ENCODE assay signal across 11 mouse cellular contexts in the genomic region with DNA sequence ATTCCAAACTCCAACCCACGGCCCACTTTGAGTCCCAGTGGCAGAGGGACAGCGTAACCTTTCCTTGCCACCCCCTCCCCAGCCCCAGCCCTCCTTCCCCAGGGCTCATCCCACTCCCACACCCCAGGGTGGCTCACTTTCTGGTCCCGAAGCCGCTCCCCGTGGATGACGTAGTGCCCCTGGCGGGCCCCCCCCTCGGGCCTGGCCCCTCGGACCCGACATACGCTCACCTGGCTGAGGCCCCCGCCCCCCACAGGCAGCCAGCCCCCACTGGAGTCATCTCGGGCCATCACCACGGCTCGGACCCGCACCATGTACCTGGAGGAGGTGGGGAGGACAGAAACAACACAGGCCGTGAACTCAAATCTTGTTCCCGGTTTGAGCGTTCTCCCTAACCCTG. TPM values are rescaled to one million over a fixed set of nuclear protein-coding genes. Genes with fewer than 3 reads are reported as not detected.
DNase-seq lines count a peak whose midpoint lies in the region; ATAC-seq and TF ChIP-seq lines count a peak whose summit lies in the region.
"Had no signal": no experiment of that assay in that cellular context is flagged by ENCODE, and none has a peak within 500 bp of the region (broad histone marks: within the 10 kb centered on the region; RNA-seq: fewer than 3 reads in every experiment).

No protein-coding gene starts in this region.

- WGBS in kidney, embryonic 14.5 days, result 19% methylated on average over 19 of the region's 19 CpGs
- WGBS in embryonic facial prominence, embryonic 13.5 days, result 17% methylated on average over 19 of the region's 19 CpGs
- WGBS in hindbrain, embryonic 13.5 days, result 13% methylated on average over 18 of the region's 19 CpGs
- 15% methylated on average over 19 of the region's 19 CpGs for WGBS in midbrain, postnatal 0 days

- H3K9ac ChIP-seq in kidney, embryonic 14.5 days (ENCODE audit: low read depth, low read length), result no peak overlapping the region
- H3K9ac ChIP-seq in embryonic facial prominence, embryonic 13.5 days, result peak overlapping the region; percentile 76
- H3K9ac ChIP-seq in hindbrain, embryonic 13.5 days, result peak overlapping the region; percentile 80
- H3K9ac ChIP-seq in midbrain, postnatal 0 days (replicated peaks; ENCODE audit: low read length, poor library complexity, severe bottlenecking), result peak overlapping the region; percentile 86; the same call in 1 of the 2 replicates

- no peak for DNase-seq in kidney, adult 8-10 months
- DNase-seq in midbrain, postnatal 0 days (ENCODE audit: low spot score), result no peak
- no peak for DNase-seq in yolk sac, embryonic 10.5 days (ENCODE audit: low spot score)
- DNase-seq in layer of hippocampus, postnatal 10 days (ENCODE audit: low spot score in 2 of 2), result no peak
- DNase-seq: cerebellum, adult 2 months had no signal

- H3K27ac ChIP-seq in kidney, embryonic 14.5 days (ENCODE audit: low read depth, low read length), result no peak overlapping the region
- no peak overlapping the region for H3K27ac ChIP-seq in embryonic facial prominence, embryonic 13.5 days
- H3K27ac ChIP-seq in hindbrain, embryonic 13.5 days, result no peak overlapping the region
- peak overlapping the region; percentile 89; the same call in 1 of the 2 replicates for H3K27ac ChIP-seq in midbrain, postnatal 0 days (ENCODE audit: low read depth, low read length)

- H3K36me3 ChIP-seq in kidney, embryonic 14.5 days (ENCODE audit: control insufficient read depth, insufficient read depth, low read length), result no peaks in the 10 kb centered on the region; the same call in 1 of the 2 replicates
- peaks cover 1% of the 10 kb centered on the region; the same call in 1 of the 2 replicates for H3K36me3 ChIP-seq in embryonic facial prominence, embryonic 13.5 days
- H3K36me3 ChIP-seq in hindbrain, embryonic 13.5 days, result peaks cover 16% of the 10 kb centered on the region
- peaks cover 15% of the 10 kb centered on the region for H3K36me3 ChIP-seq in midbrain, postnatal 0 days (ENCODE audit: insufficient read depth, low read length)

- no peaks in the 10 kb centered on the region for H3K9me3 ChIP-seq in kidney, embryonic 14.5 days (ENCODE audit: control insufficient read depth, low read length)
- H3K9me3 ChIP-seq in embryonic facial prominence, embryonic 13.5 days, result no peaks in the 10 kb centered on the region
- H3K9me3 ChIP-seq in hindbrain, embryonic 13.5 days, result no peaks in the 10 kb centered on the region
- no peaks in the 10 kb centered on the region for H3K9me3 ChIP-seq in midbrain, postnatal 0 days (ENCODE audit: low read length)

- ATAC-seq in kidney, embryonic 14.5 days (ENCODE audit: low FRiP score, low TSS enrichment), result no peak
- no peak for ATAC-seq in embryonic facial prominence, embryonic 13.5 days (ENCODE audit: insufficient number of reproducible peaks, insufficient read depth, low FRiP score, low TSS enrichment, low read depth)
- no peak for ATAC-seq in hindbrain, embryonic 13.5 days (ENCODE audit: low FRiP score)
- no peak for ATAC-seq in midbrain, postnatal 0 days (ENCODE audit: low FRiP score)
- ATAC-seq in megakaryocyte, adult 5-6 weeks (ENCODE audit: poor library complexity, severe bottlenecking), result no peak
- ATAC-seq: lung, postnatal 0 days had no signal

- H3K4me1 ChIP-seq in kidney, embryonic 14.5 days (ENCODE audit: control insufficient read depth, insufficient read depth, low read length), result peaks cover 28% of the 10 kb centered on the region
- H3K4me1 ChIP-seq in embryonic facial prominence, embryonic 13.5 days, result peaks cover 47% of the 10 kb centered on the region
- H3K4me1 ChIP-seq in hindbrain, embryonic 13.5 days (replicated peaks), result peaks cover 44% of the 10 kb centered on the region
- peaks cover 11% of the 10 kb centered on the region; the same call in 1 of the 2 replicates for H3K4me1 ChIP-seq in midbrain, postnatal 0 days (ENCODE audit: insufficient read depth, low read length)

- TF ChIP-seq CTCF in midbrain, postnatal 0 days (IDR thresholded peaks at IDR 0.05), result no peak

- peak overlapping the region; percentile 77 for H3K4me2 ChIP-seq in kidney, embryonic 14.5 days (replicated peaks; ENCODE audit: low read depth, low read length)
- peak overlapping the region; percentile 88 for H3K4me2 ChIP-seq in embryonic facial prominence, embryonic 13.5 days
- peak overlapping the region; percentile 73 for H3K4me2 ChIP-seq in hindbrain, embryonic 13.5 days
- peak overlapping the region; percentile 71 for H3K4me2 ChIP-seq in midbrain, postnatal 0 days (ENCODE audit: low read depth, low read length, poor library complexity, severe bottlenecking)

- H3K27me3 ChIP-seq in kidney, embryonic 14.5 days (ENCODE audit: control insufficient read depth, insufficient read depth, low read length), result peaks cover 13% of the 10 kb centered on the region
- H3K27me3 ChIP-seq in embryonic facial prominence, embryonic 13.5 days, result peaks cover 28% of the 10 kb centered on the region
- H3K27me3 ChIP-seq in hindbrain, embryonic 13.5 days, result peaks cover 39% of the 10 kb centered on the region
- peaks cover 11% of the 10 kb centered on the region for H3K27me3 ChIP-seq in midbrain, postnatal 0 days (ENCODE audit: insufficient read depth, low read length)
- H3K27me3 ChIP-seq: CH12.LX had no signal

- H3K4me3 ChIP-seq in kidney, embryonic 14.5 days (ENCODE audit: low read length), result peak overlapping the region; percentile 65; the same call in 1 of the 2 replicates
- peak overlapping the region; percentile 68 for H3K4me3 ChIP-seq in embryonic facial prominence, embryonic 13.5 days
- peak overlapping the region; percentile 71 for H3K4me3 ChIP-seq in hindbrain, embryonic 13.5 days
- peak overlapping the region; percentile 77 for H3K4me3 ChIP-seq in midbrain, postnatal 0 days (ENCODE audit: low read depth, low read length)

RNA-seq across cellular contexts. Expression of a gene that starts 2.4 kb away (rescaled TPM):
- polyA plus RNA-seq in kidney, embryonic 14.5 days (2014; fragmentation: Nextera tagmentation; extraction: Ambion mirVana), result 0.47 and 0.91 TPM in 2 replicates
- polyA plus RNA-seq in embryonic facial prominence, embryonic 13.5 days (2015; fragmentation: Nextera tagmentation; extraction: Ambion mirVana), result 0.51 and 1.3 TPM in 2 replicates
- polyA plus RNA-seq in hindbrain, embryonic 13.5 days (2015; fragmentation: Nextera tagmentation; extraction: Ambion mirVana), result 0.49 and 0.65 TPM in 2 replicates
- 0.49 and 1.3 TPM in 2 replicates for total RNA-seq in midbrain, postnatal 0 days (2014; rRNA removed)
- 0.35 and 0.69 TPM in 2 replicates for polyA plus RNA-seq in midbrain, postnatal 0 days (2015; fragmentation: Nextera tagmentation; extraction: Ambion mirVana)
- total RNA-seq in megakaryocyte, adult 5-6 weeks (2015), result 0.80 and 0.91 TPM in 2 replicates
- total RNA-seq in megakaryocyte, adult 5-6 weeks (2017), result 0.29 and 0.81 TPM in 2 replicates
- 1 to 10 TPM; 1.0 to 1.2 TPM for total RNA-seq in layer of hippocampus, postnatal 10 days (2021)

RNA-seq across cellular contexts. Expression of a gene that starts 2.6 kb away (rescaled TPM):
- polyA plus RNA-seq in kidney, embryonic 14.5 days (2014; fragmentation: Nextera tagmentation; extraction: Ambion mirVana), result 6.0 and 6.4 TPM in 2 replicates
- polyA plus RNA-seq in embryonic facial prominence, embryonic 13.5 days (2015; fragmentation: Nextera tagmentation; extraction: Ambion mirVana), result 4.5 and 4.9 TPM in 2 replicates
- 7.1 and 8.2 TPM in 2 replicates for polyA plus RNA-seq in hindbrain, embryonic 13.5 days (2015; fragmentation: Nextera tagmentation; extraction: Ambion mirVana)
- total RNA-seq in midbrain, postnatal 0 days (2014; rRNA removed), result 33.3 and 35.0 TPM in 2 replicates
- polyA plus RNA-seq in midbrain, postnatal 0 days (2015; fragmentation: Nextera tagmentation; extraction: Ambion mirVana), result 10.4 and 13.1 TPM in 2 replicates
- 0.66 and 1.3 TPM in 2 replicates for total RNA-seq in megakaryocyte, adult 5-6 weeks (2015)
- total RNA-seq in megakaryocyte, adult 5-6 weeks (2017), result 0.77 and 0.94 TPM in 2 replicates
- total RNA-seq in layer of hippocampus, postnatal 10 days (2021), result 10 to 100 TPM; 40.7 to 46.8 TPM

RNA-seq across cellular contexts. Expression of a gene that starts 11.6 kb away (rescaled TPM):
- polyA plus RNA-seq in kidney, embryonic 14.5 days (2014; fragmentation: Nextera tagmentation; extraction: Ambion mirVana), result 12.2 and 13.9 TPM in 2 replicates
- 16.0 and 17.6 TPM in 2 replicates for polyA plus RNA-seq in embryonic facial prominence, embryonic 13.5 days (2015; fragmentation: Nextera tagmentation; extraction: Ambion mirVana)
- 24.7 and 24.8 TPM in 2 replicates for polyA plus RNA-seq in hindbrain, embryonic 13.5 days (2015; fragmentation: Nextera tagmentation; extraction: Ambion mirVana)
- 27.5 and 32.9 TPM in 2 replicates for total RNA-seq in midbrain, postnatal 0 days (2014; rRNA removed)
- polyA plus RNA-seq in midbrain, postnatal 0 days (2015; fragmentation: Nextera tagmentation; extraction: Ambion mirVana), result 37.9 and 38.0 TPM in 2 replicates
- total RNA-seq in megakaryocyte, adult 5-6 weeks (2015), result 26.5 and 26.7 TPM in 2 replicates
- 24.0 and 24.2 TPM in 2 replicates for total RNA-seq in megakaryocyte, adult 5-6 weeks (2017)
- total RNA-seq in layer of hippocampus, postnatal 10 days (2021), result 10 to 100 TPM; 28.6 to 35.6 TPM

RNA-seq across cellular contexts. Expression of a gene that starts 12.8 kb away (rescaled TPM):
- 281 and 283 TPM in 2 replicates for polyA plus RNA-seq in kidney, embryonic 14.5 days (2014; fragmentation: Nextera tagmentation; extraction: Ambion mirVana)
- polyA plus RNA-seq in embryonic facial prominence, embryonic 13.5 days (2015; fragmentation: Nextera tagmentation; extraction: Ambion mirVana), result 252 and 273 TPM in 2 replicates
- polyA plus RNA-seq in hindbrain, embryonic 13.5 days (2015; fragmentation: Nextera tagmentation; extraction: Ambion mirVana), result 303 and 305 TPM in 2 replicates
- total RNA-seq in midbrain, postnatal 0 days (2014; rRNA removed), result 289 and 329 TPM in 2 replicates
- polyA plus RNA-seq in midbrain, postnatal 0 days (2015; fragmentation: Nextera tagmentation; extraction: Ambion mirVana), result 286 and 292 TPM in 2 replicates
- total RNA-seq in megakaryocyte, adult 5-6 weeks (2015), result 204 and 215 TPM in 2 replicates
- total RNA-seq in megakaryocyte, adult 5-6 weeks (2017), result 191 and 207 TPM in 2 replicates
- 100 to 1,000 TPM; 176 to 182 TPM for total RNA-seq in layer of hippocampus, postnatal 10 days (2021)

RNA-seq across cellular contexts. Expression of a gene that starts 33.0 kb away (rescaled TPM):
- polyA plus RNA-seq in kidney, embryonic 14.5 days (2014; fragmentation: Nextera tagmentation; extraction: Ambion mirVana), result 0.68 and 1.1 TPM in 2 replicates
- 1.3 and 1.8 TPM in 2 replicates for polyA plus RNA-seq in embryonic facial prominence, embryonic 13.5 days (2015; fragmentation: Nextera tagmentation; extraction: Ambion mirVana)
- 0.48 and 0.68 TPM in 2 replicates for polyA plus RNA-seq in hindbrain, embryonic 13.5 days (2015; fragmentation: Nextera tagmentation; extraction: Ambion mirVana)
- 0.80 and 2.2 TPM in 2 replicates for total RNA-seq in midbrain, postnatal 0 days (2014; rRNA removed)
- 0.79 and 1.1 TPM in 2 replicates for polyA plus RNA-seq in midbrain, postnatal 0 days (2015; fragmentation: Nextera tagmentation; extraction: Ambion mirVana)
- 75.1 and 80.4 TPM in 2 replicates for total RNA-seq in megakaryocyte, adult 5-6 weeks (2015)
- 25.6 and 58.0 TPM in 2 replicates for total RNA-seq in megakaryocyte, adult 5-6 weeks (2017)
- total RNA-seq in layer of hippocampus, postnatal 10 days (2021), result 1 to 10 TPM; 2.2 to 3.6 TPM
